Mouse (Mus musculus) cerebellum, postnatal 4 days (tissue): ENCODE measurements around the gene Mis18bp1.
"Not testable (repeated sequence)": the region's sequence is repeated elsewhere in the genome, so short reads cannot be mapped to it uniquely, and the experiment has no call there.

Source experiments
- DNase-seq, 2 experiments: peaks; one replicate each; pipeline ENCODE4 v3.0.0; 2022; ENCODE audit warnings: low spot score in 2 of 2, mixed read lengths in 1 of 2

Mis18bp1 gene

DNA sequence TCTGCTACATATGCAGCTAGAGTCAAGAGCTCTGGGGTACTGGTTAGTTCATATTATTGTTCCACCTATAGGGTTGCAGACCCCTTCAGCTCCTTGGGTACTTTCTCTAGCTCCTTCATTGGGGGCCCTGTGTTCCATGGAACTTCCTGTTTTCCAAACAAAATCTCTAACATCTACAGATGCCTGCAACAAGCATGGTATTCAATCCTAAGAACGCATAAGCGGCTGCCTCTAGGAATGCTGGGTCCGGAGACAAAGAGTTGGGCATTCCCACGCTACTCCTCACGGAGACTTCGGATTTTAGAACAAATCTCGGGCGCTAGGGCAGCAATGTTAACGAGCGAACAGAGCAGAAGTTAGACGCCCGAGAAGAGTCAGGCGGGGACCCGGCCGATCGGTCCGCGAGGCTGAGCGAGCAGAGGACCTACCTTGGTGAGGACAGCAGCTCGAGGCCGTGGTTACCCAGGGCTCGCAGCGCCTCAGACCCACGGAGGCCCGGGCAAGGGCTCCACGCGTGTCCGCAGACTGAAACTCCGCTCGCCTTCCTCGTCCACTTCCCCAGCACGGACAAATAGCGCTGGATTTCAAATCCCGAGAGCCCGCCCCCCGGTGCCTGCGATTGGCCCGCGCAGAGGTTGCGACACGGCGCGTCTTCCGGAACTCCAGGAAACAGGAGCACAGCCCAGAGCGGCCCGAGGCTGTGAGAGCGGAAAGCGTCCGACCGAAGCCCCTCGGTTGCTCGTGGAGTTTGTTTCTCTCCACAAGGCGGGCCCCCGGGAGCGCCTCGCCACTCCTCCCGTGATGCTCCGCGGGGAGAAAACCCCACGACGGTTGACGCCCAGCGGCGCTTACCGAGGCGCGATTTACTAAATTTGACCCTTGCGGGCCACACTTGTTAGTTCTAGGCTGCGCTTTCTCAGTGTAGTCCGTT lies at the start of gene Mis18bp1:
Mis18bp1 (minus strand) TSS at position 584 of the 931 bp plus-strand sequence.
- DNase-seq = peak; percentile 90 to 95

DNA sequence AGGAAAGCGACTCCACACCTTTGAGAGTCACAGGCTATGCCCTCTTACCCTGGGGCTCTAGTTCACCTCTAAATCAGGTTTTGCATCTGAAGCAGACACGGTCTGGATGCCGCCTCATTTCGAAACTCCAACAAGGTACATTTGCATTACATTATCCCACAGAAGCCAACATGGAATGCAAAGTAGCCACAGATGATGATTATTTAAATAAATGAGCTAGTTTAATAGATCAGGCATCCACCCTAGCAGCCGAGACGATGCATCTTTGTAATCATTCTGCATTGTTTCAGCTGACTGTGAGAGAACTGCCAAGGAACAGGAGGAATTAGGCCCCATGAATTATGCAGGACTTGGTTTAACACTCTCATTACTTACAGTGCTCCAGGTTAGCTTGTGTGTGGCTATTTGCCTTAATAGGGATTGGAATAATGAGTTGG lies 44.0 kb upstream of the Mis18bp1 start:
- no peak for DNase-seq

DNA sequence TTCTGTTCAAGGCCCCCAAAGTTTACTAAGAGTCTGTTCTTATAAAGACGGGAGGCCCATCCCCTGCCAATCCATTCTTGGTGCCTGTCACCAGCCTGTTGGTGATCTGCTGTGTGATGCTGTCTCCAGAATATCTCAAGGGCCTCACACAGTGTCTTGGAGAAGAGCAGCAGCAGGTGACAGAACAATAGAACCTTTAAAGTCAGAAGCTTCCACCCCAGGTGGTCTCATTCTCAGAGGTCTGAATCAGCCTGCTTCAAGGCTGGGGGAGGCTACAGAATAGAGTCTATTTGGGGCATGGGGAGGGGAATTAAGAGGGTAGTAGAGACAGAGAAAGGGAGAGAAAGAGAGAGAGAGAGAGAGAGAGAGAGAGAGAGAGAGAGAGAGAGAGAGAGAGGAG lies 34.0 kb upstream of the Mis18bp1 start:
- DNase-seq = no peak

DNA sequence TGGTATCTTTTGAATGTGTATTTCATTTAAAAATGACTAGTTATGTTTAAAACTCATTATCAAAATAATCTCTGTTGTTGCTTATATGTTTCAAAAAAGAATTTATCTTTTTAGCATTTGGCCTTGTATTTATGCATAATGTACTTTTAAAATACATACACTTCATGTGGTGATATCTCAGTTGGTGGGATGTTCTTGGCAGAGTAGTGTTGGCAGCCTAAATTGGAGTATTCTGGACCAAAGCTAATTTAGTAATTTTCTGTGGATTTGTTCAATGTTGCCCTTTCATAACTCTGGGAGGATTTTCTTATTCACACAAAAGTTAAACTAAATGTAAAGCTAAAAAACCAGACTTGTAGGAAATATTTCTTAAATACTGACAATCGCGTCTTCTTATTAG lies 29.4 kb upstream of the Mis18bp1 start:
- no peak for DNase-seq

DNA sequence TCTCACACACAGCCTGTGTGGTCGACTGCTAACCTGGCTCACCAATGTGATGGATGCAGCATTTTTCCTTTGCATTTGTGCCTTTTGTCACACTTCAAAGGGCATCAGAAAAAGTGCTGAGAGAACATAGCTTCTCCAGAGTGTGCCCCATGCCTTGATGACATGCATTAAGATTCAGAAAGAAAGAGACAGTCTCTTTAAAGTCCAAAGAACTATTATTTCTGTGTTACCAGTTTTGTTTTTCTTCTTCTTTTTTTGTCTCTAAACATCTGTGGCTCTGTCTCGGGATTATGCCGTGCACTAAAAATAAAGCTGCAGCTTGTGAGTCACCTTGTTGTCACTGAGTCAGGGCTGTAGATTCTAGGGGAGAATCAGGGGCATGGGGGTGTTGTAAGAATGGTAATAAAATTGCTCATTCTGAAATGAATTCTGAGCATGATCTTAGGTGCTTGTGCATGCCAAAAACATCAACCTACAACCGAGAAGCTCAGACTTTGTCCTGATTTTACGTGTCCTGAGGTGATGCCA lies 21.7 kb upstream of the Mis18bp1 start:
- DNase-seq = no peak

DNA sequence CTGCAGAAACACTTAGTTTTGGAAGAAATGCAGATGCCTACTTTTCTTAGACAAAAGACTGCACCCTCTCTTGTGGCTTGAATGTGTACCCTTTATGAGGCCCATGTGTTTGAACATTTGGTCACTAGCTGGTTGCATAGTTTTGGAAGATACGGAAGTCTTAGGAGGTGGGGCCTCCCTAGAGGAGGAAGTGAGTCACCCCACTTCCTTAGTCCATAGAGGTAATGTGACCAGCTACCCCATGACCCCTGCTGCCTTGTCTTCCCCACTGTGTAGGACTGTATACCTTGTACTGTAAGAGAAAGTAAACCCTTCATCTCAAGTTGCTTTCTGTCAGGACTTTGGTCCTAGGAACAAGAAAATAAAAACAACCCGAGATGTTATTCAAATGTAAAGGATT lies 16.8 kb upstream of the Mis18bp1 start:
- no peak for DNase-seq

DNA sequence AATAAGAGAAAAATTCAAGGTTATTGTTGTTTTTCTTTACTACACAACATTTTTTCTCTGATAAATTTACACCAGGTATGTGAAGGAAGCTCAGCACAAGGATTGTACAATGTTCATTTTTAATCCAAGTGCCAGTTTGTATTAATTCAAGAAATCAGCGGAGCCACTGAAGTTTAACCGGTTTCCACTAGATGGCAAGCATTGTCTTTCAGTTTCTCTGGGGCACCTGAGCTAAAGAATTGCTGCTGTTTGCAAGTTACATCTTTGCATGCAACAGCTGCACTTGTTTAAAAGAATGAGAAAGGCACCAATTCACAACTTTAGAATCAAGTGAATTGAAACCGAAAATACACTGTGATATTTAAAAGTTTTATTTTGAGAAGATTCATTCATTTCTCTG lies 15.0 kb upstream of the Mis18bp1 start:
- peak in 1 of 2 experiments; percentile 6 for DNase-seq

DNA sequence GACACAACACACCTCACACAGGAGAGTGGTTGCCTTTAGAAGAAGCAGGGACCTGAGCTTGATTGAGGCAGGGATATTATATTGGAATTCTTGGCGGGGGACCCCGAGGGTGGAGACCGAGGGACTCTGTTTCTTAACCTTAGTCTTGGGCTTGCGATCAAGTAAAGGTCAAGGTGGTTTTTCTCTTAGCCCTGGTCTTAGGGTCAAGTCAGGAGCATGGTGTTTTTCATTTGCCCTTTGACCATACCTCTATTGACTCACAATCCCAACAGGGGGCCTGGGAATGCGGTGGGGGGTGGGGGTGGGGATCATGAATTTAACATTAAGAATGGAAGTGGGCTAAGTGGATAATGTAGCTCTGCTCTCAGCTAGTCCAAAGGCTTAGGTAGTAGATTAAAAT lies 1.3 kb upstream of the Mis18bp1 start:
- no peak for DNase-seq

DNA sequence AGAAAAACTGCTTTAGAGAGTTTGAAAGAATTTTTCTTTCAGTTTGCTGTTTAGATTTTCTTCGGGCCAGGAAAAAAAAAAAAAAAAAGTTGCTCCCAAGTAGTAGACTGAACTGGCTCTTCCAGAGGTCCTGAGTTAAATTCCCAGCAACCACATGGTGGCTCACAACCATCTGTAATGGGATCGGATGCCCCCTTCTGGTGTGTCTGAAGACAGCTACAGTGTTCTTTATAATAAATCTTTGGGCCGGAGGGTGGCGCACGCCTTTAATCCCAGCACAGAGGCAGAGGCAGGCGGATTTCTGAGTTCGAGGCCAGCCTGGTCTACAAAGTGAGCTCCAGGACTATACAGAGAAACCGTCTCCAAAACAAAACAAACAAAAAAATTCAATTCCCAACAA lies 555 bp upstream of the Mis18bp1 start:
- DNase-seq = peak in 1 of 2 experiments; percentile 36

DNA sequence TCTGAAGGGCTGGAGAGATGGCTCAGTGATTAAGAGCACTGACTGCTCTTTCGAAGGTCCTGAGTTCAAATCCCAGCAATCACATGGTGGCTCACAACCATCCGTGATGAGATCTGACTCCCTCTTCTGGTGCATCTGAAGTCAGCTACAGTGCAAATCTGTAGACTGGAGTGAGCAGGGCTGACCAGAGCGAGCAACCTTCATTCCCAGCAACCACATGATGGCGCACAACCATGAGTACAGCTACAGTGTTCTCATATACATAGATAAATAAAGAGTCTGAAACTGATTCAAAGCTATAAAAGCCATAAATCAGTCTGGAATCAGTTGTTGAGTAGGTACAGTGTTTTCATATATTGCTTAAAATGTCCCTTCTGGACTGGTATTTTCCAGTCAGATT lies 36.3 kb downstream of the Mis18bp1 start:
- not testable (repeated sequence) for DNase-seq

DNA sequence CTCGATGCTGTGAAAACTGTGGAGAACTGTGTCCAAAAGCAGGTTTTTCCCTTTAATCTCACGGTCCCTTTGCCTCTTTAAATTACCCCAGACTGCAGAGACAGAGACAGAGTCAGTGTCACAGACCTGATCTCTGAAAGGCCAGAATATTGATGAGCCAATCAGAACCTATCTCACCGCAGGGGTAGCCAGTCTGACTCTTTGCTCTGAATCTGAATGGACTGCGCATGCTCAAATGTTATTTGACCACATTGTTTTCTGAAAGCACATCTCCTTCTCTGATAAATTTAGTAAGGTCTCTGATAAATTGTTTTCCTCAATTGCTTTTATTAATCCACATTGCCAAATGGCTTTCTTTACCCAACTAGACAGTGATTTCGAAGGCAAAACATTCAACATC lies 53.0 kb downstream of the Mis18bp1 start:
- no peak for DNase-seq

DNA sequence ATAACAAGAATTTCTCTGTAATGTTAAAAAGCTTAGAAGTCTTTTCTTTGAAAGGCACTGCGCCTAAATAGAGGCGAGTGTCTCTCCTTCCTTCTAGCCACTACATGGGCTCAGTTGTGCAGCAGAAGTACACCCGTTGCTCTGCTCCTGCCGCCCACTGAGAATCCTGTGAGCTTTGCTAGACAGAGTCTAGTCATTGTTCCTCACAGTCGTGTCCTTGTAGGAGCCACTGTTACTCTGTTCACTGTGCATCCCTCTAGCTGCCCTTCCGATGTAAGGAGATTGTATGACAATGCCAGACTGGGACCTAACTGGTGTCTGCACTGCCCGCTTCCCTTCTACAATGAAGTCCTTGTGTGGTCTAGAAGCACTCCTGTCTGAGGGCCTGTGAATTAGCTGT lies 53.4 kb downstream of the Mis18bp1 start:
- no peak for DNase-seq

DNA sequence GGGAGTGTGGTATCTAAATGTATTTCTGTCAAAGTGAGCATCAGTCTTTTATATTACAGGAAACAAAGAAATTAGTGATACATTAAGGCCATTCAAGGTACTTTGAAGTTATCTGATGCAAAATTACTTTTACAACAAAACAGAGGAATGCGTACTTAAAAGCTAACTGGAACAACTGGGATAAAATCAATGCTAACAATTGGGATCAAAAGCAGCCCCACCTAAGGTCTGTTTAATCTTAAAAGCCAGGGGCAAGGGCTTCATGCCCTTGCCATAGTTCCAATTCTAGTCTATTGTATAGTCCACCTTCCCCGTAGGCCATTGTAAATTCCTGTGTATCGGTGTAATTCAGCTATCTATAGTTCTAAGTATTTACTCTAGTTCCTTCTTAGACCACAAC lies 57.4 kb downstream of the Mis18bp1 start:
- DNase-seq = not testable (repeated sequence)

DNA sequence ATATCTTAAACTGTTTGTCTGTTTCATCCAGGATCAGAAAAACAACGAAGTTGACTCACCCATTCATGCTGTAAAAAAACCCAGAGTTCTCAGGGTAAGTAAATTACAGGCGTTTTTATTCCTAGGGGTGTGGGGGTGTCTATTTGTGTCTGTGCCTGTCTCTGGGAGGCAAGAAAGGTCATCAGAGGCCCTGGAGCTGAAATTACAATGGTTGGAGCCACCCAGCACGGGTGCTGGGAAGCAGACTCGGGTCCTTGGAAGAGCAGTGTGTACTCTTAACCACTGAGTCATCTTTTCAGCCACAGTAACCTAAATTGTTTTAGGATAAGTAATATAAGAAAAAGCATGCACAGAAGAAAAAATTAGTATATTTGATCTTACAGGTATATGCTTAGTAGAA lies 58.5 kb downstream of the Mis18bp1 start:
- DNase-seq = no peak

DNA sequence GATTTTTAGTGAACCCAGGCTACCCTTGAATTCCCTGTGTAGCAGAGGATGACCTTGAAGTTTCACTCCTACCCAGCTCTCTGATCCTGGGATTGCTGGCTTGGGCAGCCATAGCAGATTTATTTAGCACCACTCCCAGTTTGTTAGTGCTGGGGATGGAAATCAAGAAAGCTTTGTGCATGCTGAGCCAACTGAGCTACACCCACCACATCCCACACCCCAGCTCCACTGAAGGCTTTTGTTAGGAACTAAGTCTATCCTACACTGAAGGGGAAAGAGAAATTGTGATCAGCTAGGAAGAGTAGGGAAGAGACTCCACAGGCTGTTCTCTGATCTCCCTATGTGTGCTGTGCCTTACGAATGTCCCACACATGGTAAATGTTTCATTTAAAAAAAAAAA lies 59.6 kb downstream of the Mis18bp1 start:
- no peak for DNase-seq

DNA sequence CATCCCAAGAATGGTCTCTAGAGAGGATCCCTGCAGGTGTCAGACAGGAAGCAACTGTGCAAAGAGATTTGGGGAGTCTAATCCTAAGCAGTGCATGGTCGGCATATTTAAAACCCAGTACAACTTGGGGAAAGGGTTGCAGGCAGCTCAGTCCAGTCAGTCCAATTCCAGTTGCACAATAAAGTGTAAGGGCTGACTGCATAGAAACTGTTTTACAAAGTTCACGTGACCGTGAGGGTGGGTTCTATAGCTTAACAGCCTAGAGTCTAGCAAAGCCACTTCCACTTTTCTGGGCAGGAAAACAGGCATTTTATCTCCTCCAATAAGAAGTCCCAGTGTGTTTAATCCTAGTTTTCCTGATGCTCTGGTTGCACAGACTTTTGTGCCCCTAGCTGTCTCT lies 60.9 kb downstream of the Mis18bp1 start:
- DNase-seq = no peak

DNA sequence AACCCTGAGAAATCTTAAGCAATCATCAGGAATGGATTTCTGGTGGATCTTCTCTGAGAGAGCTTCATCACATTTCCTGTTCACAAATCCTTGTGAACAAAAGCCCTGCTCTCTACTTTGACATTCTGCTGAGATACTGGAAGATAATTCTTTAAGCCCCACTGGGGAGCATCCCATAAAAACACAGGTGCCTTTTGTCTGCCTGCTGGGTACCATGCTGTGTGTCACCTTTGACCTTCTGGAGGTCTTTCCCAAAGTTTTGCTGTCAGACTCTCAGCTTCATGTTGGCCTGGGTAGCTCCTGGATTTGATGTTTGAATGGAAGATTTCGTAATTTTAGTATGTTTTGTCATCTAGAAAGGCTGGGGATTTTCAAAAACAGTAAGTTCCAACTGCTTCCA lies 63.7 kb downstream of the Mis18bp1 start:
- DNase-seq = no peak
